Mouse (Mus musculus) bone marrow macrophage, adult 2 months (primary cell): ENCODE results near the gene N4bp1. TPM values are rescaled to one million over a fixed set of nuclear protein-coding genes. Genes with fewer than 3 reads are reported as not detected.

Source experiments
- H3K27ac ChIP-seq: 2 replicates; pipeline ENCODE4 v1.5.1; 2012; ENCODE audit warnings: low read depth, low read length; ENCODE audit not compliant: insufficient read depth
- H3K4me1 ChIP-seq: 2 replicates; pipeline ENCODE4 v1.6.1; 2012; ENCODE audit warnings: low read length; ENCODE audit not compliant: control insufficient read depth, insufficient read depth
- H3K4me3 ChIP-seq: 2 replicates; pipeline ENCODE4 v1.5.1; 2012; ENCODE audit warnings: mild to moderate bottlenecking, low read length, moderate library complexity; ENCODE audit not compliant: insufficient read depth
- CTCF ChIP-seq: IDR thresholded peaks from 2 replicates; pipeline ENCODE4 v1.5.1; 2012; ENCODE audit warnings: low read depth, mild to moderate bottlenecking, low read length, moderate library complexity
- POLR2A ChIP-seq: IDR thresholded peaks from 2 replicates; pipeline ENCODE4 v1.6.1; 2012; ENCODE audit warnings: mild to moderate bottlenecking, low read depth, low read length, borderline replicate concordance
- polyA plus RNA-seq: library from polyadenylated mRNA; stranded (reverse); fragments of >200 nt; gene quantifications from 2 replicates; pipeline ENCODE4 v1.2.4, GENCODE M21; 2012; ENCODE audit not compliant: missing spikeins, insufficient read depth, insufficient read length

N4bp1 gene
- polyA plus RNA-seq, 1 experiment: 31.1 TPM

GRCm38 (mm10) chr8:86834496-86835260 is 50.4 kb downstream of the N4bp1 start:
- H3K27ac ChIP-seq: no peak overlapping the region
- no peak overlapping the region for H3K4me3 ChIP-seq
- no peak for TF ChIP-seq POLR2A
- no peak for TF ChIP-seq CTCF
- H3K4me1 ChIP-seq: peaks cover 3% of the 10 kb centered on the region; the same call in 1 of the 2 replicates

- TF ChIP-seq POLR2A: no peak
- TF ChIP-seq CTCF: no peak
- Histone ChIP-seq H3K4me1 (peaks cover 4% of the 10 kb centered on the region; the same call in 1 of the 2 replicates), H3K4me3 (no peak overlapping the region), H3K27ac (no peak overlapping the region)
Measured at GRCm38 (mm10) chr8:86833937-86834336, 51.1 kb downstream of the N4bp1 start.

DNA sequence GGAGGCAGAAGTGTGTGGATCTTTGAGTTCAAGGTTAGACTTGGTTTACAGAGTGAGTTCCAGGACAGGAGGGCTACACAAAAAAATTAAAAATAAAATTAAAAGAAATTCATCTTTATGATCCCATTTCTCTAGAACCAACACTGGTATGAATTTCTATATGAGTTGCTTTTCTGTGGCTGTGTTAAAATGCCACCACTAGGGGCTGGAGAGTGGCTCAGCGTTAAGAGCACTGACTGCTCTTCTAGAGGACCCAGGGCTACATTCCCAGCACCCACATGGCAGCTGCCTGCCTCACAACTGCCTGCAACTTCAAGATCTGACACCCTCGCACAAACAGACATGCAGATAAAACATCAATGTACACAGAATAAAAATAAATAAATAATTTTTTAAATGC is 56.1 kb downstream of the N4bp1 start:
- H3K27ac ChIP-seq: no peak overlapping the region
- no peak for TF ChIP-seq CTCF
- no peak for TF ChIP-seq POLR2A
- H3K4me3 ChIP-seq: no peak overlapping the region

DNA sequence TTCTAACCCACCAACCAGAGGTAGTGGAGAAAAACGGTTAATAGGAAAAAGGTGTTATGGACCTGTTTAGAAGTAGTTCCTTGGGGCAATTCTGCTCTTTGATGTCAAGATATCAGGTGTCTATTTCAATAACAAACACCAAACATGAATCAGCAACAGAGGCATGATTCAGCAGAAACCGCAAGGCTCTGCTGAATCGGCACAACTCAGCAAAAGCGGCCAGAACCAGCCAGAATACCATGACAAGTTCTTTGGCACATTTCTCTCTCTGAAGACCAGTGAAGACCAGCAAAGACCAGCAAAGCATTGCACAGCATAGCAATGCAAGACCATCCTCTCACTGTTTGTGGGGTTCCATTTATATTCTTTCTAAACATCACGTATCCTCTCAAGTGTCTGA is 57.9 kb downstream of the N4bp1 start:
- Histone ChIP-seq H3K27ac (no peak overlapping the region), H3K4me1 (peaks cover 4% of the 10 kb centered on the region; the same call in 1 of the 2 replicates), H3K4me3 (no peak overlapping the region)
- TF ChIP-seq CTCF (no peak), POLR2A (no peak)

More for the DNA sequence above, 56.1 kb downstream of the N4bp1 start:
- H3K4me1 ChIP-seq: peaks cover 4% of the 10 kb centered on the region; the same call in 1 of the 2 replicates

- H3K27ac ChIP-seq: no peak overlapping the region
- TF ChIP-seq CTCF (no peak), POLR2A (no peak)
- H3K4me1 ChIP-seq: peaks cover 4% of the 10 kb centered on the region; the same call in 1 of the 2 replicates
- H3K4me3 ChIP-seq: no peak overlapping the region
Measured at GRCm38 (mm10) chr8:86826538-86826937, 58.5 kb downstream of the N4bp1 start.

- Histone ChIP-seq H3K27ac (no peak overlapping the region), H3K4me3 (no peak overlapping the region)
- TF ChIP-seq POLR2A (no peak), CTCF (no peak)
Measured at GRCm38 (mm10) chr8:86825674-86826448, 59.2 kb downstream of the N4bp1 start.

GRCm38 (mm10) chr8:86824735-86825134 is 60.3 kb downstream of the N4bp1 start:
- Histone ChIP-seq H3K4me1 (peaks cover 2% of the 10 kb centered on the region; the same call in 1 of the 2 replicates), H3K27ac (no peak overlapping the region), H3K4me3 (no peak overlapping the region)
- TF ChIP-seq POLR2A (no peak), CTCF (no peak)

More at GRCm38 (mm10) chr8:86825674-86826448, 59.2 kb downstream of the N4bp1 start:
- H3K4me1 ChIP-seq: peaks cover 4% of the 10 kb centered on the region; the same call in 1 of the 2 replicates

GRCm38 (mm10) chr8:86820756-86821201 is 64.3 kb downstream of the N4bp1 start:
- Histone ChIP-seq H3K27ac (no peak overlapping the region), H3K4me3 (no peak overlapping the region), H3K4me1 (no peaks in the 10 kb centered on the region)
- TF ChIP-seq CTCF (peak; percentile 80), POLR2A (no peak)

DNA sequence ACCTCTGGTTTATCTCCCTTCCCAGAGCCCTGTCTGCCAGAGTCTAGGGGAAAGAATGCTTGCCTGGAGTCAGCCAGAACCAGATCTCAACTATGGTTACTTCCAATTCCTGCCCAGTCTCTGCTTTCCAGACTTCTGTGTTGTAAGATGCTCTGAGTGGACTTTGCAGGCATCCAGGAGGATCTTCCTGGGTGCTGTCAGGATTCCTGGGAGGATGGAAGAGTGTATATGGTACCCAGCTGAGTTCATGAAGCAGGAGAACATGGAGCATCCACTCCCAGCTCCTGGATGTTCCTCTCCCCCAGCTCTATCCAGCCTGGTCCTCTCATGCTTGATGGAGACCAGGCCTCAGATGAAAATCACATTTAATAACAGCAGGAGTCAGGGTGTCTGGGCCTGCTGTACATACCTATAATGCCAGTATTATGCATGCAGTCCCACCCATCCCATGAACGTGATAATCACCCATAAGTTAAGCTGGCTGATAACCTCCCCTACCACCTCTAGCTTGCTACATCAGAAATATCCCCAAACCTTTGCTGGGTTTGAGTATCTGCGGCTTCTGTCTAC is 64.8 kb downstream of the N4bp1 start:
- H3K4me3 ChIP-seq: no peak overlapping the region
- TF ChIP-seq CTCF: no peak
- no peak for TF ChIP-seq POLR2A
- no peak overlapping the region for H3K27ac ChIP-seq
- no peaks in the 10 kb centered on the region for H3K4me1 ChIP-seq

DNA sequence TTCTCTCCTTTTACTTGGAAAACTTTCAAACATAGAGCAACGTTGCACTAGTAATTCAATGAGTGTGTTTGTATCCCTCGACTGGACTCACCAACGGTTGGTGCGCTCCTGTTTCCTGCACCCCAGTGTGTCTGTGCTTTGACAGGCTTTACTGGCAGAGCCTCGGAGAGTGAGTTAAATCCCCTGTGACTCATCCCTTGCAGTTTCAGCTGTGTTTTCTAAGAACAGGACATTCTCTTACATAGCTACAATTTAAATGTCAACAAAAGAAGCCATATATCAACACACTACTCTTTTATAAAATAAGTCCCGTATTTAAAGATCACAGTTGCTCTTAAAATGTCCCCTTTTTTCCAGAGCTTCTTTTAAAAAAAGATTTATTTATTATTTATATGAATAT is 65.6 kb downstream of the N4bp1 start:
- H3K4me1 ChIP-seq: 0 out of 2 replicates have a peak, but pooled peaks cover 2% of the 10 kb centered on the region
- no peak overlapping the region for H3K4me3 ChIP-seq
- TF ChIP-seq POLR2A: no peak
- TF ChIP-seq CTCF: no peak
- H3K27ac ChIP-seq: no peak overlapping the region
